Mouse (Mus musculus): ENCODE data around the gene Fndc8. TPM values are rescaled to one million over a fixed set of nuclear protein-coding genes. Genes with fewer than 3 reads are reported as not detected.
"Not testable (repeated sequence)": the region's sequence is repeated elsewhere in the genome, so short reads cannot be mapped to it uniquely, and the experiment has no call there.

Gene Fndc8
- polyA plus RNA-seq, 1 experiment: 0.11 TPM

DNA sequence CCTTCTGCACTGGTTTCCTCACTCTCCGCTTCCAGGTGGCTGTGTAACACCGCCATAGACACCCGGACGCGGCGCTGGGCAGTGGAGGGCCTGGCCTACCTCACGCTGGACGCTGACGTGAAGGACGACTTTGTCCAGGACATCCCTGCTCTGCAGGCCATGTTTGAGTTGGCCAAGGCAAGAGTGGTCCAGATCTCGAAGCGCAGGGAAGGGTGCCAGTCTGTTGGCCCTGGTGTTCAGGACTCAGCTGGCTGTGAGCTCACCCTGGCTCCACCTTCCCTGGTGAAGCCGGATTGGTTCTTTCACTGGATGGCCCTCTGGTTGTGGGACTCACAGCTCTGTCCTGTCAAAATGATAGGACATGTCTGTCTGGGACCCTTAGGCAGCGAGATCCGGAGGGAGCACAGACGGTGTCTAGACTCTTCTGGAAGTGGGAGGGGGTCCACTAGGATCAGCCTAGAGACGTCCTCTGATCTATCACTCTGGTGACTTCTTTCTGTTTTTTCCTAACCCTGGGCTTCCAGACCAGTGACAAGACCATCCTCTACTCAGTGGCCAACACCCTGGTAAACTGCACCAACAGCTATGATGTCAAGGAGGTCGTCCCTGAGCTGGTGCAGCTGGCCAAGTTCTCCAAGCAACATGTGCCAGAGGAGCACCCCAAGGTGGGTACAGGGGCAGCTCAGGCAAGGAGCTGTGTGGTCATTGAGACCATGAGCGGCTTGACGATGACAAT is 37.1 kb downstream of the Fndc8 start:
- Histone ChIP-seq H3K4me3 (replicated peaks; ENCODE audit: extremely low read depth, low read depth, low read length) (no peak overlapping the region), H3K4me1 (ENCODE audit: control insufficient read depth, insufficient read depth, low read length) (peaks cover 7% of the 10 kb centered on the region)
- TF ChIP-seq CTCF (IDR thresholded peaks at IDR 0.05; ENCODE audit: insufficient read depth, low read length): no peak
- no peak for TF ChIP-seq POLR2A (IDR thresholded peaks at IDR 0.05; ENCODE audit: borderline replicate concordance, extremely low read depth, low read depth, low read length)
- DNase-seq: no peak
- 58% methylated on average over 20 of the region's 20 CpGs for WGBS

GRCm38 (mm10) chr11:82929633-82929950 is 37.7 kb downstream of the Fndc8 start:
- peaks cover 7% of the 10 kb centered on the region for H3K4me1 ChIP-seq (ENCODE audit: control insufficient read depth, insufficient read depth, low read length)
- TF ChIP-seq CTCF (IDR thresholded peaks at IDR 0.05; ENCODE audit: insufficient read depth, low read length) (no peak), POLR2A (IDR thresholded peaks at IDR 0.05; ENCODE audit: borderline replicate concordance, extremely low read depth, low read depth, low read length) (no peak)
- DNase-seq: no peak
- H3K4me3 ChIP-seq (replicated peaks; ENCODE audit: extremely low read depth, low read depth, low read length): no peak overlapping the region
- WGBS: 53% methylated on average over 3 of the region's 3 CpGs

DNA sequence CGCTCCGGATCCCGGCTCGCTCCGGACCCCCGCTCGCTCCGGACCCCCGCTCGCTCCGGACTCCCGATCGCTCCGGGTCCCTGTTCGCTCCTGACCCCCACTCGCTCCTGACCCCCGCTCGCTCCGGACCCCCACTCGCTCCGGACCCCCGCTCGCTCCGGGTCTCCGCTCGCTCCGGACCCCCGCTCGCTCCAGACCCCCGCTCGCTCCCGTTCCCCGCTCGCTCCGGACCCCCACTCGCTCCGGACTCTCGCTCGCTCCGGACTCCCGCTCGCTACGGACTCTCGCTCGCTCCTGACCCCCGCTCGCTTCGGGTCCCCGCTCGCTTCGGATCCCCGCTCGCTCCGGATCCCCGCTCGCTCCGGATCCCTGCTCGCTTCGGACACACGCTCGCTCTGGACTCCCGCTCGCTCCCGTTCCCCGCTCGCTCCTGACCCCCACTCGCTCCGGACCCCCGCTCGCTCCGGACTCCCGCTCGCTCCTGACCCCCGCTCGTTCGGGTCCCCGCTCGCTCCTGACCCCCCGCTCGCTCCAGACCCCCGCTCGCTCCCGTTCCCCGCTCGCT is 38.5 kb downstream of the Fndc8 start:
- 4% methylated on average over 78 of the region's 85 CpGs for WGBS
- not testable (repeated sequence) for H3K4me3 ChIP-seq (replicated peaks; ENCODE audit: extremely low read depth, low read depth, low read length); H3K4me1 ChIP-seq (ENCODE audit: control insufficient read depth, insufficient read depth, low read length); DNase-seq

DNA sequence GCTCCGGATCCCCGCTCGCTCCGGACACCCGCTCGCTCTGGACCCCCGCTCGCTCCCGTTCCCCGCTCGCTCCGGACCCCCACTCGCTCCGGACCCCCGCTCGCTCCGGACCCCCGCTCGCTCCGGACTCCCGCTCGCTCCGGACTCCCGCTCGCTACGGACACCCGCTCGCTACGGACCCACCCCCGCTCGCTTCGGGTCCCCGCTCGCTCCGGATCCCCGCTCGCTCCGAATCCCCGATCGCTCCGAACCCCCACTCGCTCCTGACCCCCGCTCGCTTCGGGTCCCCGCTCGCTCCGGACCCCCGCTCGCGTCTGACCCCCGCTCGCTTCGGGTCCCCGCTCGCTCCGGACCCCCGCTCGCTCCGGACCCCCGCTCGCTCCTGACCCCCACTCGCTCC is 39.2 kb downstream of the Fndc8 start:
- H3K4me1 ChIP-seq (ENCODE audit: control insufficient read depth, insufficient read depth, low read length): not testable (repeated sequence)
- WGBS: 5% methylated on average over 48 of the region's 63 CpGs

DNA sequence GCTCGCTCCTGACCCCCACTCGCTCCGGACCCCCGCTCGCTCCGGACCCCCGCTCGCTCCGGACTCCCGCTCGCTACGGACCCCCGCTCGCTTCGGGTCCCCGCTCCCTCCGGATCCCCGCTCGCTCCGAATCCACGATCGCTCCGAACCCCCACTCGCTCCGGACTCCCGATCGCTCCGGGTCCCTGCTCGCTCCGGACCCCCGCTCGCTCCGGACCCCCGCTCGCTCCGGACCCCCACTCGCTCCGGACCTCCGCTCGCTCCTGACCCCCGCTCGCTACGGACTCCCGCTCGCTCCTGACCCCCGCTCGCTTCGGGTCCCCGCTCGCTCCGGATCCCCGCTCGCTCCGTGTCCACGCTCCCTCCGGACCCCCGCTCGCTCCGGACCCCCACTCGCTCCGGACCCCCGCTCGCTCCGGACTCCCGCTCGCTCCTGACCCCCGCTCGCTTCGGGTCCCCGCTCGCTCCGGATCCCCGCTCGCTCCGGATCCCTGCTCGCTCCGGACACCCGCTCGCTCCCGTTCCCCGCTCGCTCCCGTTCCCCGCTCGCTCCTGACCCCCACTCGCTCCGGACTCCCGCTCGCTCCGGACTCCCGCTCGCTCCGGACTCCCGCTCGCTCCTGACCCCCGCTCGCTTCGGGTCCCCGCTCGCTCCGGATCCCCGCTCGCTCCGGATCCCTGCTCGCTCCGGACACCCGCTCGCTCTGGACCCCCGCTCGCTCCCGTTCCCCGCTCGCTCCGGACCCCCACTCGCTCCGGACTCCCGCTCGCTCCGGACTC is 39.9 kb downstream of the Fndc8 start:
- 2% methylated on average over 109 of the region's 119 CpGs for WGBS
- DNase-seq; H3K4me1 ChIP-seq (ENCODE audit: control insufficient read depth, insufficient read depth, low read length): not testable (repeated sequence)
- peak overlapping the region; percentile 41 for H3K4me3 ChIP-seq (replicated peaks; ENCODE audit: extremely low read depth, low read depth, low read length)

More for the DNA sequence above, 39.2 kb downstream of the Fndc8 start:
- not testable (repeated sequence) for DNase-seq
- peak overlapping the region; percentile 28 for H3K4me3 ChIP-seq (replicated peaks; ENCODE audit: extremely low read depth, low read depth, low read length)

DNA sequence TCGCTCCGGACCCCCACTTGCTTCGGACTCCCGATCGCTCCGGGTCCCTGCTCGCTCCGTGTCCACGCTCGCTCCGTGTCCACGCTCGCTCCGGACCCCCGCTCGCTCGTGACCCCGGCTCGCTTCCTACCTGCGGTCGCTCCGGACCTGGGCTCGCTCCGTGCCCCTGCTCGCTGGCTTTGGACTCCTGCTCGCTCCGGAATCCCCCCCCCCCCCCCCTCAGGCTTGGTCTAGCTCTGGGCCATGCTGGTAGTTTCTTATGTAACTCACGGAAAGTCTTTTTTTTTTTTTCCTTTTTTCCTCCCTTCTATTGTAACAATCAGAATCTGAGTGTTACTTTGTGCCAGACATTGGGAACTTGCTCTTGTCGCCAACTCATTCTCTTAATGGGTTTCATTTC is 41.3 kb downstream of the Fndc8 start:
- TF ChIP-seq CTCF (IDR thresholded peaks at IDR 0.05; ENCODE audit: insufficient read depth, low read length): no peak
- TF ChIP-seq POLR2A (IDR thresholded peaks at IDR 0.05; ENCODE audit: borderline replicate concordance, extremely low read depth, low read depth, low read length): no peak
- Histone ChIP-seq H3K4me3 (replicated peaks; ENCODE audit: extremely low read depth, low read depth, low read length) (peak overlapping the region; percentile 72), H3K4me1 (ENCODE audit: control insufficient read depth, insufficient read depth, low read length) (peaks cover 7% of the 10 kb centered on the region)
- DNase-seq: no peak
- WGBS: 3% methylated on average over 29 of the region's 29 CpGs

- no peak for DNase-seq
- WGBS: 64% methylated on average over 6 of the region's 6 CpGs
- peaks cover 2% of the 10 kb centered on the region; the same call in 1 of the 2 replicates for H3K4me1 ChIP-seq (ENCODE audit: control insufficient read depth, insufficient read depth, low read length)
- TF ChIP-seq CTCF (IDR thresholded peaks at IDR 0.05; ENCODE audit: insufficient read depth, low read length) (no peak), POLR2A (IDR thresholded peaks at IDR 0.05; ENCODE audit: borderline replicate concordance, extremely low read depth, low read depth, low read length) (no peak)
- H3K4me3 ChIP-seq (replicated peaks; ENCODE audit: extremely low read depth, low read depth, low read length): no peak overlapping the region
Observed at GRCm38 (mm10) chr11:82943336-82943735, 51.4 kb downstream of the Fndc8 start.

- TF ChIP-seq POLR2A (IDR thresholded peaks at IDR 0.05; ENCODE audit: borderline replicate concordance, extremely low read depth, low read depth, low read length) (no peak), CTCF (IDR thresholded peaks at IDR 0.05; ENCODE audit: insufficient read depth, low read length) (no peak)
- WGBS: 45% methylated on average over 2 of the region's 2 CpGs
- no peak for DNase-seq
- peaks cover 5% of the 10 kb centered on the region for H3K4me1 ChIP-seq (ENCODE audit: control insufficient read depth, insufficient read depth, low read length)
- H3K4me3 ChIP-seq (replicated peaks; ENCODE audit: extremely low read depth, low read depth, low read length): no peak overlapping the region
Observed at GRCm38 (mm10) chr11:82945636-82946035, 53.7 kb downstream of the Fndc8 start.

GRCm38 (mm10) chr11:82947457-82947856 is 55.5 kb downstream of the Fndc8 start:
- Histone ChIP-seq H3K4me3 (replicated peaks; ENCODE audit: extremely low read depth, low read depth, low read length) (no peak overlapping the region), H3K4me1 (ENCODE audit: control insufficient read depth, insufficient read depth, low read length) (peaks cover 5% of the 10 kb centered on the region)
- TF ChIP-seq CTCF (IDR thresholded peaks at IDR 0.05; ENCODE audit: insufficient read depth, low read length): no peak
- no peak for TF ChIP-seq POLR2A (IDR thresholded peaks at IDR 0.05; ENCODE audit: borderline replicate concordance, extremely low read depth, low read depth, low read length)
- no peak for DNase-seq
- WGBS: 51% methylated on average over 4 of the region's 4 CpGs

DNA sequence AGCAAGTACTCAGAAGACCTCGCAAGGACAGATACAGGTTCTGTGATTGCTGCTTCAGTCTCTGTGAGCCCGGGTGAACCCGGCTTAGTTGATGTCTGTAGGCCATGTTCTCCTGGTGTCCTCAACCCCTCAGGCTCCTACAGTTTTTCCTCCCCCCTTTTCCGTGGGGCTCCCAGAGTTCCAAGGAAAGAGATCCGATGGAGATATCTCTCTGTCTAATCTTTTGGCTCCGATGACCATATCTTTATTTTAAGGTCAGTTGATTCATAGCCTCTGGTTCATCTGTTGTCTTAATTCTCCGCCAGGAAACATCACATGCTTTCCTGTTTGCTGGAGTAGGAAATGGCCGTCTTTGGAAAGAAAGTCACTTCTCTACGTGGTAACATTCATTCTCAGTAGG is 57.1 kb downstream of the Fndc8 start:
- H3K4me1 ChIP-seq (ENCODE audit: control insufficient read depth, insufficient read depth, low read length): peaks cover 5% of the 10 kb centered on the region
- peak overlapping the region; percentile 18 for H3K4me3 ChIP-seq (replicated peaks; ENCODE audit: extremely low read depth, low read depth, low read length)
- no peak for DNase-seq
- TF ChIP-seq CTCF (IDR thresholded peaks at IDR 0.05; ENCODE audit: insufficient read depth, low read length) (no peak), POLR2A (IDR thresholded peaks at IDR 0.05; ENCODE audit: borderline replicate concordance, extremely low read depth, low read depth, low read length) (0 out of 2 replicates have a peak, but pooled peaks have one; percentile 13)
- WGBS: 49% methylated on average over 9 of the region's 9 CpGs

Other genes starting within 250 kb of the Fndc8 start
- 0.11 and 0.24 TPM in 2 replicates for gene Cct6b, start 127.8 kb upstream of the Fndc8 start, polyA plus RNA-seq (2012; rRNA removed)
- gene Zfp830, start 127.8 kb upstream of the Fndc8 start, polyA plus RNA-seq (2012; rRNA removed): 5.3 TPM in 2 replicates
- 6.9 and 10.4 TPM in 2 replicates for gene Lig3, start 111.0 kb upstream of the Fndc8 start, polyA plus RNA-seq (2012; rRNA removed)
- 9.5 and 10.4 TPM in 2 replicates for gene Rffl, start 20.9 kb upstream of the Fndc8 start, polyA plus RNA-seq (2012; rRNA removed)
- 9.3 and 11.7 TPM in 2 replicates for gene Rad51d, start 1.5 kb upstream of the Fndc8 start, polyA plus RNA-seq (2012; rRNA removed)
- 28.2 and 29.1 TPM in 2 replicates for gene Nle1, start 16.3 kb downstream of the Fndc8 start, polyA plus RNA-seq (2012; rRNA removed)
- 19.0 and 20.0 TPM in 2 replicates for gene Unc45b, start 18.4 kb downstream of the Fndc8 start, polyA plus RNA-seq (2012; rRNA removed)
- 14.3 and 25.1 TPM in 2 replicates for gene Slfn5, start 59.2 kb downstream of the Fndc8 start, polyA plus RNA-seq (2012; rRNA removed)
- 0.32 and 0.75 TPM in 2 replicates for gene Slfn9, start 99.7 kb downstream of the Fndc8 start, polyA plus RNA-seq (2012; rRNA removed)
- 0.20 and 0.60 TPM in 2 replicates for gene Slfn8, start 128.7 kb downstream of the Fndc8 start, polyA plus RNA-seq (2012; rRNA removed)
- gene Slfn2, start 173.0 kb downstream of the Fndc8 start, polyA plus RNA-seq (2012; rRNA removed): 6.5 and 10.1 TPM in 2 replicates
- gene Slfn1, start 224.7 kb downstream of the Fndc8 start, polyA plus RNA-seq (2012; rRNA removed): 1.2 and 4.2 TPM in 2 replicates